Mouse (Mus musculus): ENCODE measurements around the gene Olfr201. TPM values are rescaled to one million over a fixed set of nuclear protein-coding genes. Genes with fewer than 3 reads are reported as not detected.
"Not testable (repeated sequence)": the region's sequence is repeated elsewhere in the genome, so short reads cannot be mapped to it uniquely, and the experiment has no call there.

Olfr201 gene
- not detected in 2 replicates for polyA plus RNA-seq (2012; rRNA removed)

DNA sequence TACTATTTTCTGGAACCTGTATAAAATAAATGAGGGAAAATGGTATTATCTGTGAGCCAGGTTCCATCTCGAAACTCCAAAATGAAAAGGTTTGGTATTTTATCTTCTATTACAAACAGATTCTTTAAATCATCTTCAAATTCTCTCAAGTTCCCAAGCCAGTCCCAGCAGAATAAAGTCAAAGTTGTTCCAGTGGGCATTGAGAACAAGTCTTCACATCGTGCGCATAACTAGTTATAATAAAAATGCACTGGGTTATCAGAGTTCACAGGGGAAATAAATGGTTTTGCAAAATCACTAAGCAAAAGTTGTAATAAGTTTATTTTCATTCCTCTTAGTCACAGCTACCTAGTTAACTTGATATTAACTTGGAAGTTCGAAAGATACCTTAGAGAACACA lies at the start of gene Olfr201:
TSS of gene Olfr201 (minus strand) at position 101 of the 400 bp plus-strand sequence.
- not testable (repeated sequence) for DNase-seq (ENCODE audit: low read depth)

DNA sequence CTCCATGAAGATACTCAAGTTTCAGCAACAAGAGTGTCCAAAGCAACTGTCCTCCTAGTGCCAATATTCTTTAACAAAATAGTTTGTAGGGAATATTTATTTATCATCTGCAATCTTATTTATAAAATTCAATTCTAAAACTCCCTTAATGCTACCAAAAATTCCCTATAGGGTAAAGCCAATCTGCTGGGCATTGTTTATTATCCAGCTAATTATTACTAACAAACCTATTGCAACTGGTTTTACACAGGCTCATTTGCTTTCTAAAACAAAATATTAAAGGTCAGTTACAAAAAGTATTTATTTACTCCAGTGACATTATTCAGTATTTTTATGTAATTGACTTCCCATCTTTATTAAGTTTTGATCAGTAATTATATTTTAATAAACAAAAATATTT lies 45.7 kb upstream of the Olfr201 start, which contains the start of gene Olfr204:
TSS of gene Olfr204 (minus strand) at position 101 of the 400 bp plus-strand sequence.
- DNase-seq (ENCODE audit: low read depth) = no peak

- DNase-seq (ENCODE audit: low read depth) = no peak
Measured at GRCm38 (mm10) chr16:59298581-59298980, 26.1 kb upstream of the Olfr201 start, which contains the start of gene Olfr203. TSS of gene Olfr203 (plus strand) at chr16:59298881.

GRCm38 (mm10) chr16:59287576-59287975 lies 15.1 kb upstream of the Olfr201 start:
- DNase-seq (ENCODE audit: low read depth) = not testable (repeated sequence)

- no peak for DNase-seq (ENCODE audit: low read depth)
Measured at GRCm38 (mm10) chr16:59286693-59287092, 14.3 kb upstream of the Olfr201 start, which contains the start of gene Olfr202. TSS of gene Olfr202 (minus strand) at chr16:59286793.

GRCm38 (mm10) chr16:59283476-59283875 lies 11.0 kb upstream of the Olfr201 start:
- DNase-seq (ENCODE audit: low read depth) = no peak

DNA sequence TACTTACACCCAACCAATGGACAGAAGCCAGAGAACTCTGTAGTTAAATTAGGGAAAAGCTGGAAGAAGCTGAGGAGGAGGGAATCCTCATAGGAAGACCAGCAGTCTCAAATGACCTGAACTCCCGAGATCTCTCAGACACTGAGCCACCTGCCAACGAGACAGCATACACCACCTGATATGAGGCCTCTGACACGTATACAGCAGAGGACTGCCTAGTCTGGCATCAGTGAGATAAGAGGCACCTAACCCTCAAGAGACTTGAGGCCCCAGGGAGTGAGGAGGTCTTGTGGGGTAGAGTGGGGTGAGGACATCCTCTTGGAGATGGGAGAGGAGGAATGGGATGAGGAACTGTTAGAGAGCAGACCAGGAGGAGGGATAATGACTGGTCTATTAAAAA lies 8.1 kb upstream of the Olfr201 start:
- DNase-seq (ENCODE audit: low read depth) = no peak

DNA sequence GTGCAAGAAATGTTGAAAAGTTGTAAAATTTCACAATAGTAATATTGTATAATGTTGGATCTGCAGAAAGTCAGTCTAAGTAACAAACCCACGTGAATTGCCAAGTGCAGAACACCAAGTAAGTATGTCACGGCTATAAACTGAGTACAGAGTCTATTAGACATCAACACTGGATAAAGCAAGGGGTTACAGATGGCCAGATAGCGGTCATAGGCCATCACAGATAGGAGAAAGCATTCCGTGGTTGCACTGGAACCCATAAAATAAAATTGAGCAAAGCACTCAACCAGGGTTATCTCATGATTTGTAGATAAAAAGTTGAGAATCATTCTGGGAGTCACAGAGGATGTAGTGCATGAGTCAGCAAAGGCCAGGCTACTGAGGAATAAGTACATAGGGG lies 3.3 kb downstream of the Olfr201 start:
- DNase-seq (ENCODE audit: low read depth) = not testable (repeated sequence)

GRCm38 (mm10) chr16:59249684-59250083 lies 22.7 kb downstream of the Olfr201 start:
- DNase-seq (ENCODE audit: low read depth) = no peak

DNA sequence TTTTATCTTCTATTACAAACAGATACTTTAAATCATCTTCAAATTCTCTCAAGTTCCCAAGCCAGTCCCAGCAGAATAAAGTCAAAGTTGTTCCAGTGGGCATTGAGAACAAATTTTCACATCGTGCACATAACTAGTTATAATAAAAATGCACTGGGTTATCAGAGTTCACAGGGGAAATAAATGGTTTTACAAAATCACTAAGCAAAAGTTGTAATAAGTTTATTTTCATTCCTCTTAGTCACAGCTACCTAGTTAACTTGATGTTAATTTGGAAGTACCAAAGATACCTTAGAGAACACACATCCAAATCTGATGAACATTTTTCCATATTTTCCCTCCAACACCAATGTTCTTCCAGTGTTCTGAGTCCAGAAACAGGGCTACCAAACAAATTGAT lies 52.8 kb downstream of the Olfr201 start, which contains the start of gene Olfr199:
TSS of gene Olfr199 (minus strand) at position 101 of the 400 bp plus-strand sequence.
- not testable (repeated sequence) for DNase-seq (ENCODE audit: low read depth)

DNA sequence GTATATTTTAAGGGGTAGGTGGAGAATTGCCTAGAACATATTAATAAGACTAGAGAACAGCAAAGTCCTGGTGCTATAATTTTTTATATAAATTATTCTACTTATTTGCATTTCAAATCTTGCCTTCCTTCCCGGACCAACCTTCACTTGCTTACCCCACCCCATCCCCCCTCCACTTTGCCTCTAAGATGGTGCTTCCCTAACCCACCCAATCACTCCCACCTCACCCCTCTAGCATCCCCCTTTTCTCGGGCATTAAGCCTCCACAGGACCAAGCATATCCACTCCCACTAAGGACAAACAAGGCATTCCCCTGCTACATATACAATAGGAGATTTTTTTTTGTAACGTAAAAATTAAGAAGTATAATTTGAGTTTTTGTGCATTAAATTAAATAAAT lies 54.6 kb downstream of the Olfr201 start:
- DNase-seq (ENCODE audit: low read depth) = not testable (repeated sequence)

Other genes with a start within 250 kb of the Olfr201 start
- gene Olfr186, start 242.3 kb downstream of the Olfr201 start, polyA plus RNA-seq (2012; rRNA removed) = not detected in 2 replicates
- not detected in 2 replicates for gene Olfr187, start 232.9 kb downstream of the Olfr201 start, polyA plus RNA-seq (2012; rRNA removed)
- not detected in 2 replicates for gene Olfr190, start 194.6 kb downstream of the Olfr201 start, polyA plus RNA-seq (2012; rRNA removed)
- not detected in 2 replicates for gene Olfr191, start 182.8 kb downstream of the Olfr201 start, polyA plus RNA-seq (2012; rRNA removed)
- gene Olfr193, start 160.8 kb downstream of the Olfr201 start, polyA plus RNA-seq (2012; rRNA removed) = not detected in 2 replicates
- gene Olfr194, start 151.6 kb downstream of the Olfr201 start, polyA plus RNA-seq (2012; rRNA removed) = not detected in 2 replicates
- not detected in 2 replicates for gene Olfr195, start 125.6 kb downstream of the Olfr201 start, polyA plus RNA-seq (2012; rRNA removed)
- not detected in 2 replicates for gene Olfr196, start 102.2 kb downstream of the Olfr201 start, polyA plus RNA-seq (2012; rRNA removed)
- not detected in 2 replicates for gene Olfr198, start 69.1 kb downstream of the Olfr201 start, polyA plus RNA-seq (2012; rRNA removed)
- not detected in 2 replicates for gene Olfr199, start 52.9 kb downstream of the Olfr201 start, polyA plus RNA-seq (2012; rRNA removed)
- gene Olfr202, start 14.2 kb upstream of the Olfr201 start, polyA plus RNA-seq (2012; rRNA removed) = not detected in 2 replicates
- not detected in 2 replicates for gene Olfr203, start 26.2 kb upstream of the Olfr201 start, polyA plus RNA-seq (2012; rRNA removed)
- gene Olfr204, start 45.6 kb upstream of the Olfr201 start, polyA plus RNA-seq (2012; rRNA removed) = not detected in 2 replicates
- gene Olfr205, start 58.5 kb upstream of the Olfr201 start, polyA plus RNA-seq (2012; rRNA removed) = not detected in 2 replicates
- not detected in 2 replicates for gene Olfr206, start 76.6 kb upstream of the Olfr201 start, polyA plus RNA-seq (2012; rRNA removed)
- gene Olfr209, start 91.4 kb upstream of the Olfr201 start, polyA plus RNA-seq (2012; rRNA removed) = not detected in 2 replicates
- gene Gabrr3, start 134.7 kb upstream of the Olfr201 start, polyA plus RNA-seq (2012; rRNA removed) = not detected in 2 replicates
- gene Riox2, start 199.1 kb upstream of the Olfr201 start, polyA plus RNA-seq (2012; rRNA removed) = 6.1 and 7.7 TPM in 2 replicates

Measured in gonadal fat pad, adult 2 months (tissue).